Mouse (Mus musculus): ENCODE data around the gene Trim31. TPM values are rescaled to one million over a fixed set of nuclear protein-coding genes. Genes with fewer than 3 reads are reported as not detected.

The Trim31 gene
- polyA plus RNA-seq, 1 experiment: not detected

- Histone ChIP-seq H3K4me1 (ENCODE audit: control insufficient read depth, insufficient read depth, low read length) (peaks cover 3% of the 10 kb centered on the region), H3K27ac (ENCODE audit: insufficient read depth, low read depth, low read length) (no peak overlapping the region), H3K4me3 (ENCODE audit: insufficient read depth, low read depth, low read length) (no peak overlapping the region)
- no peak for TF ChIP-seq CTCF (IDR thresholded peaks at IDR 0.05; ENCODE audit: insufficient read depth, low read depth, low read length)
- no peak for TF ChIP-seq POLR2A (IDR thresholded peaks at IDR 0.05; ENCODE audit: insufficient read depth, low read depth, low read length)
- 53% methylated on average over 3 of the region's 3 CpGs for WGBS
These were observed 5.7 kb downstream of the Trim31 start for GRCm38 (mm10) chr17:36903651-36904050.

DNA sequence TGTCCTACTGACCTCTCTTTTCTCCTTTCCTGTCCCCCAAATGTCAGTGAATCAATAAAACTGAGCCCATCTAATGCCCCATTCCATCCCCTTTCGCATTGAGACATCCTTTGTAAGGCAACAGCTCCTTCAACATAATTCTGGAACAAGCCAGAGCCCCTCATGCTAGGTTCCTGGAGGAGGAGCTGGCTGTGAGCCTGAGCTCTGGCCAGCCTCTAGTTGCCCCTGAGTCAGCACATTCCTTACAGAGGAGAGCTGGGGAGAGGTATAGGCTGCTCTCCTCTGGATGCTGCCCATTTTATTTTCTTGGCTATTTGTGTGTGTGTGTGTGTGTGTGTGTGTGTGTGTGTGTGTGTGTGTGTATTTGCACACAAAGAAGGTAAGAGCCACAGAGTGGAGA is 10.3 kb downstream of the Trim31 start:
- H3K27ac ChIP-seq (ENCODE audit: insufficient read depth, low read depth, low read length): no peak overlapping the region
- TF ChIP-seq POLR2A (IDR thresholded peaks at IDR 0.05; ENCODE audit: insufficient read depth, low read depth, low read length) (no peak), CTCF (IDR thresholded peaks at IDR 0.05; ENCODE audit: insufficient read depth, low read depth, low read length) (no peak)
- 48% methylated on average over 1 of the region's 1 CpGs for WGBS
- no peak overlapping the region for H3K4me3 ChIP-seq (ENCODE audit: insufficient read depth, low read depth, low read length)
- no peaks in the 10 kb centered on the region for H3K4me1 ChIP-seq (ENCODE audit: control insufficient read depth, insufficient read depth, low read length)

DNA sequence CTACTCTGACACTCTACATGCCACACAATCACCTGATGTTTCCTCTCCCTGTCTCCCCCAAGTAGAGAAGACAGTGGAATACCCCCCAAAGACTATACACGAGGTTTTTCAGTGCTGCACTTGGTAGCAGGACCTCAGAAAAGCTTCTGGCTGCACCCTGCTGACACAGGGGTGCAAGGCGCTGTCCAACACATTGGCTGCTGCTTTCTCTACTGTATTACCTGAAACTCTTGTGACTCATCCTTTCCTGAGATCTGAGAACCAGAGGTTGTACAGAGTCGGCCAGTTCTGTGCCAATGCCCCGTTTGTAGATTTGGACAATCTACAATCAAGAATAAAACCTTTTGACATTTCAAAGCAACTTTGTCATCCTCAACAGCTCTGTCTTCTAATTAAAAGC is 11.9 kb downstream of the Trim31 start:
- H3K27ac ChIP-seq (ENCODE audit: insufficient read depth, low read depth, low read length): no peak overlapping the region
- H3K4me1 ChIP-seq (ENCODE audit: control insufficient read depth, insufficient read depth, low read length): no peaks in the 10 kb centered on the region
- 63% methylated on average over 4 of the region's 4 CpGs for WGBS
- H3K4me3 ChIP-seq (ENCODE audit: insufficient read depth, low read depth, low read length): no peak overlapping the region
- TF ChIP-seq POLR2A (IDR thresholded peaks at IDR 0.05; ENCODE audit: insufficient read depth, low read depth, low read length) (no peak), CTCF (IDR thresholded peaks at IDR 0.05; ENCODE audit: insufficient read depth, low read depth, low read length) (no peak)

DNA sequence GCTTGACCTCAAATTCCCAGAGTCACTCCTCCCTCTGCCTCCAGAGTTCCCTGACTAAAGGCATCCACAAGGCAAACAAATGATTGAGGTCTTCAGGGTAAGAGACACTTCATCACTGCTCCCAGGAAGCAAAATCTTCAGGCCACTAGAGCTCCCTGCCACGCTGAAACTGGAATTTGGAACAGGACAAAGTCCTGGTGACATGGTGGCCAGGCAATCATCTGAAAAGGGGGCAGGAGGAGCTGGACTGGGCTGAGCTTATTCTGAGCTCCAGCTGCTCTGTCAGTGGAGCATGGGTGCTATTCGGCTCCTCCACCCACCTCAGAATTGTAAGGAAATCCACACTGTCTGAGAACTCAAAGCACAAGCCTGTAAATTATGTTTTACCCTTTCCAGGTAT is 14.1 kb downstream of the Trim31 start:
- H3K4me3 ChIP-seq (ENCODE audit: insufficient read depth, low read depth, low read length): no peak overlapping the region
- WGBS: 83% methylated on average over 2 of the region's 2 CpGs
- H3K4me1 ChIP-seq (ENCODE audit: control insufficient read depth, insufficient read depth, low read length): no peaks in the 10 kb centered on the region
- no peak overlapping the region for H3K27ac ChIP-seq (ENCODE audit: insufficient read depth, low read depth, low read length)
- TF ChIP-seq CTCF (IDR thresholded peaks at IDR 0.05; ENCODE audit: insufficient read depth, low read depth, low read length) (no peak), POLR2A (IDR thresholded peaks at IDR 0.05; ENCODE audit: insufficient read depth, low read depth, low read length) (no peak)

DNA sequence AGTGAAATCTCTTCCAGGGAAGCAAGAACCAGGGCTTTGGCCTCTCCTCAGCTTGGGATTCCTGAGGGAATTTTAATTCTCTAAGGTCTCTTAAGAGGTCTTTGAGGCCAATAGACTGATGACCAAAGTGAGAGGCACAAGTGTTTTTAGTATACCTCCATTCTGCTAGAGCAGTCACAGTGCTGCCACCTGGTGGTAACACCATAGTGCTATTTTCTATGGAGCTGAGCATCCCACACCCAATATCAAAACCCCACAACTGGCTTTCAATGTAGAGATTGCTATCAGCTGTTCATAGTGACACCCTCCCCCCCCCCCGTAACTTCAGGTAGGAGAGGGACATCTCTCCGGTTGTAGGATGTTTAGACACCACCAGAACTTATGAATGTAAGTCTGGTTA is 16.2 kb downstream of the Trim31 start:
- 6% methylated on average over 2 of the region's 2 CpGs for WGBS
- Histone ChIP-seq H3K4me3 (ENCODE audit: insufficient read depth, low read depth, low read length) (no peak overlapping the region), H3K4me1 (ENCODE audit: control insufficient read depth, insufficient read depth, low read length) (no peaks in the 10 kb centered on the region), H3K27ac (ENCODE audit: insufficient read depth, low read depth, low read length) (no peak overlapping the region)
- no peak for TF ChIP-seq CTCF (IDR thresholded peaks at IDR 0.05; ENCODE audit: insufficient read depth, low read depth, low read length)

GRCm38 (mm10) chr17:36915076-36915475 is 17.2 kb downstream of the Trim31 start:
- Histone ChIP-seq H3K27ac (ENCODE audit: insufficient read depth, low read depth, low read length) (no peak overlapping the region), H3K4me3 (ENCODE audit: insufficient read depth, low read depth, low read length) (no peak overlapping the region), H3K4me1 (ENCODE audit: control insufficient read depth, insufficient read depth, low read length) (no peaks in the 10 kb centered on the region)
- TF ChIP-seq CTCF (IDR thresholded peaks at IDR 0.05; ENCODE audit: insufficient read depth, low read depth, low read length) (peak; percentile 41; the same call in 1 of the 2 replicates), POLR2A (IDR thresholded peaks at IDR 0.05; ENCODE audit: insufficient read depth, low read depth, low read length) (no peak)
- 14% methylated on average over 9 of the region's 9 CpGs for WGBS

DNA sequence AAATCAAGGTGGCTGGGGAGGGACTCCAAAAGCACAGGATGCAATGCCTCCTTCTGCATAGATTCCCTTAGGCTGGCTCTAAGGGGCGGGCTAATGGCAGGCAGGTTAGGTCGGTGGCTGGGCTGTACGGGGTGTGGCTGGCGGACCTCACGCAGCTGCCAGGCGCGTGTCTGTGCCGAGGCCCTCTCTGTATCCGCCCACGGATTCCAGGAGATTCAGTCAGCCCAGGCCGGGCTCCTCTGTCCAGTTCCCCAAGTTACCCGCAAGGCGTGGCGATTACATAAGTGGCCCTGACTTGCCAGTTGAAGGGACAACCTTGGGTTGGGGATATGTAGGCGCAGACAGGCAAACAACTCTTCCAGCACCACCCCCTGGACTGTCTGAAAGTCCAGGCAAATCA is 22.3 kb downstream of the Trim31 start:
- 52% methylated on average over 15 of the region's 15 CpGs for WGBS
- Histone ChIP-seq H3K4me1 (ENCODE audit: control insufficient read depth, insufficient read depth, low read length) (no peaks in the 10 kb centered on the region), H3K27ac (ENCODE audit: insufficient read depth, low read depth, low read length) (no peak overlapping the region), H3K4me3 (ENCODE audit: insufficient read depth, low read depth, low read length) (no peak overlapping the region)
- TF ChIP-seq CTCF (IDR thresholded peaks at IDR 0.05; ENCODE audit: insufficient read depth, low read depth, low read length) (no peak), POLR2A (IDR thresholded peaks at IDR 0.05; ENCODE audit: insufficient read depth, low read depth, low read length) (no peak)

GRCm38 (mm10) chr17:36922715-36923114 is 24.8 kb downstream of the Trim31 start:
- TF ChIP-seq CTCF (IDR thresholded peaks at IDR 0.05; ENCODE audit: insufficient read depth, low read depth, low read length) (no peak), POLR2A (IDR thresholded peaks at IDR 0.05; ENCODE audit: insufficient read depth, low read depth, low read length) (no peak)
- no peak overlapping the region for H3K4me3 ChIP-seq (ENCODE audit: insufficient read depth, low read depth, low read length)
- H3K27ac ChIP-seq (ENCODE audit: insufficient read depth, low read depth, low read length): no peak overlapping the region
- H3K4me1 ChIP-seq (ENCODE audit: control insufficient read depth, insufficient read depth, low read length): no peaks in the 10 kb centered on the region
- WGBS: 83% methylated on average over 4 of the region's 4 CpGs

GRCm38 (mm10) chr17:36923491-36923890 is 25.6 kb downstream of the Trim31 start:
- 67% methylated on average over 4 of the region's 4 CpGs for WGBS
- Histone ChIP-seq H3K27ac (ENCODE audit: insufficient read depth, low read depth, low read length) (no peak overlapping the region), H3K4me1 (ENCODE audit: control insufficient read depth, insufficient read depth, low read length) (no peaks in the 10 kb centered on the region), H3K4me3 (ENCODE audit: insufficient read depth, low read depth, low read length) (no peak overlapping the region)
- no peak for TF ChIP-seq CTCF (IDR thresholded peaks at IDR 0.05; ENCODE audit: insufficient read depth, low read depth, low read length)
- no peak for TF ChIP-seq POLR2A (IDR thresholded peaks at IDR 0.05; ENCODE audit: insufficient read depth, low read depth, low read length)

DNA sequence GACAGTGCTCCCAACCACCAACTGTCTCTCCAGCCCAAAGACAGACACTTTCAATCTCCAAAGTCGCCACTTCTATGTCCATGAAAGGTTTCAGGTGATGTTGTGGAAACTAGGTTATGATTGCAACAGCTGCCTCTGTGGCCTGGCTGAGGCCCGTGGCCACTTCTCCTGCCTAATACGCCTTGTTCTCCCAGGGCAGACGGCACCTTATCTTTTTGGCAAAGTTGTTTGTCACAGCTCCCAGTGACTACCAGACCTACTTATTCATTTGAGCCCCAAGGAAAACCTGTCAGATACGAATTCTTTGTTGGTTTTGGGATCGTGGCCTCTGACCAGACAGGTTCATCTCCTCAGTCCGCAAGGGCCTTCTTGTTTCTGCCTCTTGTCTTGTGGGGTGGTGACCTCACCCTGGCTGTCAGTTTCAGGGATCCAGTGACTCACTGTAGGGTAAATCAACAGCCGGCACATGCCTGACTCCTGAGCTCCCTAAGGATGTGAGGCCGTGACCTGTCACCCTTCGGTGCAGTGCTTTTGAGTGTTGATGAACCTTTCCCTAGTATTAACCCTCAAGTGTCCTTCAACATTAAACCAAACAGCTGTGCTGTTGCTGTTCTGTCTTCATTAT is 29.7 kb downstream of the Trim31 start:
- Histone ChIP-seq H3K4me1 (ENCODE audit: control insufficient read depth, insufficient read depth, low read length) (no peaks in the 10 kb centered on the region), H3K27ac (ENCODE audit: insufficient read depth, low read depth, low read length) (no peak overlapping the region), H3K4me3 (ENCODE audit: insufficient read depth, low read depth, low read length) (no peak overlapping the region)
- no peak for TF ChIP-seq POLR2A (IDR thresholded peaks at IDR 0.05; ENCODE audit: insufficient read depth, low read depth, low read length)
- no peak for TF ChIP-seq CTCF (IDR thresholded peaks at IDR 0.05; ENCODE audit: insufficient read depth, low read depth, low read length)
- WGBS: 75% methylated on average over 10 of the region's 10 CpGs
